Mouse (Mus musculus) urinary bladder, postnatal 4 days (tissue): ENCODE measurements around the gene Smad3.
A peak's percentile ranks its signal among the peaks of the same experiment; 100 is the strongest.

Experiments
- DNase-seq, 2 experiments: peaks; one replicate each; pipeline ENCODE4 v3.0.0; 2021 to 2022; ENCODE audit warnings: low spot score in 2 of 2

Gene Smad3

GRCm38 (mm10) chr9:63664300-63664745 lies 93.5 kb downstream of the Smad3 start:
- DNase-seq, result no peak

GRCm38 (mm10) chr9:63663222-63663621 lies 94.6 kb downstream of the Smad3 start:
- no peak for DNase-seq

- no peak for DNase-seq
Observed at GRCm38 (mm10) chr9:63662759-63663158, 95.0 kb downstream of the Smad3 start.

- DNase-seq, result no peak
Observed at GRCm38 (mm10) chr9:63660691-63661090, 97.1 kb downstream of the Smad3 start.

- DNase-seq, result no peak
Observed at GRCm38 (mm10) chr9:63660061-63660460, 97.7 kb downstream of the Smad3 start.

- DNase-seq, result no peak
Observed at GRCm38 (mm10) chr9:63658970-63659371, 98.8 kb downstream of the Smad3 start.

- DNase-seq, result no peak
Observed at GRCm38 (mm10) chr9:63658436-63658835, 99.4 kb downstream of the Smad3 start.

GRCm38 (mm10) chr9:63657167-63657566 lies 100.6 kb downstream of the Smad3 start:
- peak in 1 of 2 experiments; percentile 42 for DNase-seq

- DNase-seq, result no peak
Observed at GRCm38 (mm10) chr9:63655092-63655491, 102.7 kb downstream of the Smad3 start.

- no peak for DNase-seq
Observed at GRCm38 (mm10) chr9:63654575-63654974, 103.2 kb downstream of the Smad3 start.

GRCm38 (mm10) chr9:63653666-63654065 lies 104.1 kb downstream of the Smad3 start:
- DNase-seq, result no peak

GRCm38 (mm10) chr9:63651594-63651993 lies 106.2 kb downstream of the Smad3 start:
- peak; percentile 60 to 73 for DNase-seq

- DNase-seq, result peak in 1 of 2 experiments; percentile 18
Observed at GRCm38 (mm10) chr9:63650905-63651304, 106.9 kb downstream of the Smad3 start.

- no peak for DNase-seq
Observed at GRCm38 (mm10) chr9:63649841-63650545, 107.8 kb downstream of the Smad3 start.

- no peak for DNase-seq
Observed at GRCm38 (mm10) chr9:63648520-63648918, 109.3 kb downstream of the Smad3 start.

GRCm38 (mm10) chr9:63647581-63648519 lies 109.9 kb downstream of the Smad3 start:
- no peak for DNase-seq

GRCm38 (mm10) chr9:63645084-63645483 lies 112.7 kb downstream of the Smad3 start:
- DNase-seq, result no peak

GRCm38 (mm10) chr9:63644011-63644410 lies 113.8 kb downstream of the Smad3 start:
- no peak for DNase-seq

- no peak for DNase-seq
Observed at GRCm38 (mm10) chr9:63641983-63642646, 115.7 kb downstream of the Smad3 start.

GRCm38 (mm10) chr9:63636113-63636512 lies 121.7 kb downstream of the Smad3 start:
- no peak for DNase-seq

GRCm38 (mm10) chr9:63633334-63633733 lies 124.5 kb downstream of the Smad3 start:
- no peak for DNase-seq

- no peak for DNase-seq
Observed at GRCm38 (mm10) chr9:63632924-63633323, 124.9 kb downstream of the Smad3 start.
